Mouse (Mus musculus) kidney, embryonic 16.5 days (tissue): ENCODE data around the gene Gata1. TPM values are rescaled to one million over a fixed set of nuclear protein-coding genes. Genes with fewer than 3 reads are reported as not detected.

Experiments
- polyA plus RNA-seq: library from polyadenylated mRNA; unstranded; fragments of >200 nt; fragmentation: Nextera tagmentation; extraction: Ambion mirVana; gene quantifications from 2 replicates; pipeline ENCODE4 v1.2.1, GENCODE M21; 2015

The Gata1 gene
- polyA plus RNA-seq, 1 experiment from 2014 or later = 0.69 TPM

Other genes with a start within 250 kb of the Gata1 start
- 69.3 and 74.7 TPM in 2 replicates for gene Praf2, start 249.6 kb downstream of the Gata1 start, polyA plus RNA-seq
- gene Ccdc120, start 227.2 kb downstream of the Gata1 start, polyA plus RNA-seq = 17.4 and 19.6 TPM in 2 replicates
- 30.9 and 31.4 TPM in 2 replicates for gene Tfe3, start 215.5 kb downstream of the Gata1 start, polyA plus RNA-seq
- 47.5 and 57.0 TPM in 2 replicates for gene Gripap1, start 188.3 kb downstream of the Gata1 start, polyA plus RNA-seq
- 1.7 and 1.9 TPM in 2 replicates for gene Kcnd1, start 155.8 kb downstream of the Gata1 start, polyA plus RNA-seq
- gene Otud5, start 136.7 kb downstream of the Gata1 start, polyA plus RNA-seq = 37.5 and 39.1 TPM in 2 replicates
- 11.7 and 13.4 TPM in 2 replicates for gene Pim2, start 99.8 kb downstream of the Gata1 start, polyA plus RNA-seq
- gene Slc35a2, start 94.0 kb downstream of the Gata1 start, polyA plus RNA-seq = 37.8 and 41.1 TPM in 2 replicates
- gene Pqbp1, start 78.8 kb downstream of the Gata1 start, polyA plus RNA-seq = 113 and 124 TPM in 2 replicates
- gene Timm17b, start 78.7 kb downstream of the Gata1 start, polyA plus RNA-seq = 182 and 184 TPM in 2 replicates
- gene Gm10491, start 70.2 kb downstream of the Gata1 start, polyA plus RNA-seq = not detected in 2 replicates
- gene Gm10490, start 68.5 kb downstream of the Gata1 start, polyA plus RNA-seq = not detected in 2 replicates
- 1.4 and 2.3 TPM in 2 replicates for gene Pcsk1n, start 58.2 kb downstream of the Gata1 start, polyA plus RNA-seq
- not detected in 2 replicates for gene Eras, start 49.5 kb downstream of the Gata1 start, polyA plus RNA-seq
- gene Hdac6, start 30.2 kb downstream of the Gata1 start, polyA plus RNA-seq = 65.3 and 69.8 TPM in 2 replicates
- gene Glod5, start 40.4 kb upstream of the Gata1 start, polyA plus RNA-seq = 0.34 and 0.64 TPM in 2 replicates
- gene Suv39h1, start 96.7 kb upstream of the Gata1 start, polyA plus RNA-seq = 66.5 and 70.7 TPM in 2 replicates
- gene Was, start 112.4 kb upstream of the Gata1 start, polyA plus RNA-seq = 0.11 and 0.18 TPM in 2 replicates
- 29.0 and 29.6 TPM in 2 replicates for gene Wdr13, start 154.8 kb upstream of the Gata1 start, polyA plus RNA-seq
- 433 and 441 TPM in 2 replicates for gene Rbm3, start 167.8 kb upstream of the Gata1 start, polyA plus RNA-seq
- gene Tbc1d25, start 198.1 kb upstream of the Gata1 start, polyA plus RNA-seq = 12.6 and 14.9 TPM in 2 replicates
- 43.6 and 44.8 TPM in 2 replicates for gene Ebp, start 215.4 kb upstream of the Gata1 start, polyA plus RNA-seq
- 8.4 and 9.7 TPM in 2 replicates for gene Porcn, start 228.5 kb upstream of the Gata1 start, polyA plus RNA-seq